Mouse (Mus musculus) forebrain, embryonic 16.5 days (tissue): ENCODE measurements around the gene Nfatc4. TPM values are rescaled to one million over a fixed set of nuclear protein-coding genes. Genes with fewer than 3 reads are reported as not detected.

Experiments used
- ATAC-seq: fragments of 200-750 bp; cut with Nextera tagmentation; 2 replicates; pipeline ENCODE4 v1.8.0; 2017; ENCODE audit warnings: mild to moderate bottlenecking, moderate library complexity
- H3K27ac ChIP-seq: fragments of 300-500 bp; sonication (generic); 2 replicates; pipeline ENCODE4 v1.5.1; 2014; ENCODE audit warnings: low read length, control low read depth
- H3K27me3 ChIP-seq: fragments of 300-500 bp; sonication (generic); replicated peaks from 2 replicates; pipeline ENCODE4 v1.6.1; 2014; ENCODE audit warnings: low read length; ENCODE audit not compliant: control insufficient read depth, insufficient read depth
- H3K36me3 ChIP-seq: fragments of 300-500 bp; sonication (generic); 2 replicates; pipeline ENCODE4 v1.6.1; 2014; ENCODE audit not compliant: control insufficient read depth, insufficient read depth
- H3K4me1 ChIP-seq: fragments of 300-500 bp; sonication (generic); replicated peaks from 2 replicates; pipeline ENCODE4 v1.6.1; 2014; ENCODE audit warnings: low read length; ENCODE audit not compliant: control insufficient read depth, insufficient read depth
- H3K4me2 ChIP-seq: fragments of 300-500 bp; sonication (generic); 2 replicates; pipeline ENCODE4 v1.6.1; 2014; ENCODE audit warnings: mild to moderate bottlenecking, low read length, control low read depth
- H3K4me3 ChIP-seq: fragments of 300-500 bp; sonication (generic); replicated peaks from 2 replicates; pipeline ENCODE4 v1.5.1; 2014; ENCODE audit warnings: mild to moderate bottlenecking, low read length, control low read depth
- H3K9ac ChIP-seq: fragments of 300-500 bp; sonication (generic); replicated peaks from 2 replicates; pipeline ENCODE4 v1.6.1; 2014; ENCODE audit warnings: low read depth, low read length, control low read depth
- H3K9me3 ChIP-seq: fragments of 300-500 bp; sonication (generic); 2 replicates; pipeline ENCODE4 v1.6.1; 2016; ENCODE audit warnings: low read length; ENCODE audit not compliant: control insufficient read depth
- WGBS: fragments of 180-500 bp; shearing (Covaris S2); extraction: QIAGEN DNeasy Blood & Tissue Kit; methylation state at CpG from one replicate; pipeline ENCODE4 v1.1.7; 2014; 5-methylcytosine and 5-hydroxymethylcytosine counted together
- polyA plus RNA-seq: library from polyadenylated mRNA; unstranded; fragments of >200 nt; fragmentation: Nextera tagmentation; extraction: Ambion mirVana; gene quantifications from 2 replicates; pipeline ENCODE4 v1.2.1, GENCODE M21; 2015

Gene Nfatc4
- polyA plus RNA-seq, 1 experiment from 2014 or later, result 12.3 TPM

- peak overlapping the region; percentile 50 for H3K4me3 ChIP-seq
Measured at GRCm38 (mm10) chr14:55826551-55827340, 3.8 kb downstream of the Nfatc4 start.

DNA sequence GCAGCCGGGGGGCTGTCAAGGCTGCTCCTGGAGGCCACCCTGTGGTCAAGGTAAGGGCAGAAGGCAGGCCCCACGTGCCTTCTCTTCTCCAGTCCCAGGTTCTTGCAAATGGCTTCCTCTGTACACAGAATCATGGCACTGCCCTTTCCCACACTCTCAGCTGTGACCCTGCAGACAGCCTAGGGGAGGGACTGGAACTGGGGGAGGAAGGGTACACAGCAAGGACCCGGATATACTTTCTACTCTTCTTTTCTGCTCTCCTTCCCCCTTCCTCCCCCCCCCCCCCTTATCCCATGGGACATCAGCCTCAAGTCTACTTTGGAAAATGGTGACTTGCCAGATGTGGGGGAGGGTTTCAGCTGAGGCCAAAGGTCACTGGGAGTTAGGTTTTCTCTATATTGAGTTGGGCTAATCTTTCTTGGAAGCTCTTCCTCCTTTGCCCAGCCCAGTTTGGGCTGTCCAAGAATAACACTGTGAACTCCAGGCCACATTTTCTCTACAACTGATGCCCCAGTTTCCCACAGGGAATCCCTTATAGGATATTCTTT is 5.8 kb downstream of the Nfatc4 start:
- Histone ChIP-seq H3K36me3 (no peaks in the 10 kb centered on the region), H3K4me1 (peaks cover 30% of the 10 kb centered on the region), H3K27ac (no peak overlapping the region), H3K9me3 (no peaks in the 10 kb centered on the region), H3K27me3 (no peaks in the 10 kb centered on the region), H3K4me3 (no peak overlapping the region), H3K4me2 (no peak overlapping the region), H3K9ac (no peak overlapping the region)
- 53% methylated on average over 3 of the region's 3 CpGs for WGBS
- ATAC-seq, result no peak

More at GRCm38 (mm10) chr14:55826551-55827340, 3.8 kb downstream of the Nfatc4 start:
- Histone ChIP-seq H3K4me1 (peaks cover 31% of the 10 kb centered on the region), H3K27ac (no peak overlapping the region), H3K9me3 (no peaks in the 10 kb centered on the region), H3K27me3 (no peaks in the 10 kb centered on the region), H3K36me3 (no peaks in the 10 kb centered on the region), H3K4me2 (peak overlapping the region; percentile 69), H3K9ac (peak overlapping the region; percentile 43)
- WGBS, result 8% methylated on average over 41 of the region's 41 CpGs
- ATAC-seq, result 0 out of 2 replicates have a peak, but pooled peaks have one; percentile 1

DNA sequence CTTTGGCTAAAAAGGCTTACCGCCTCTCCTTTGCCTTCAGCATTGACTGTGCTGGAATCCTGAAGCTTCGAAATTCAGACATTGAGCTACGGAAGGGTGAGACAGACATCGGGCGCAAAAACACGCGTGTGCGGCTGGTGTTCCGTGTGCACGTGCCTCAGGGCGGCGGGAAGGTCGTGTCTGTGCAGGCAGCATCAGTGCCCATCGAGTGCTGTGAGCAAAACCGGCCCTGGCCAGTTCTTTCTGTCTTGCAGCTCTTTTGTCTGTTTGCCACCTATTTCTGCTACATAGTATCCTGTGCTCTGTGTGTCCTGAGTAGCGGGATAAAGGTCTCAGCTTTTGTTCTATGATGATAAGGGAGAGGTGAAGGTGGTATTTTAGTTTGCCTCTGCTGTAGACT is 6.9 kb downstream of the Nfatc4 start:
- 91% methylated on average over 16 of the region's 16 CpGs for WGBS
- no peak for ATAC-seq
- Histone ChIP-seq H3K9ac (no peak overlapping the region), H3K27ac (no peak overlapping the region), H3K27me3 (no peaks in the 10 kb centered on the region), H3K9me3 (no peaks in the 10 kb centered on the region), H3K4me1 (peaks cover 20% of the 10 kb centered on the region), H3K4me2 (no peak overlapping the region), H3K4me3 (no peak overlapping the region), H3K36me3 (no peaks in the 10 kb centered on the region)

- H3K4me2 ChIP-seq, result no peak overlapping the region
- H3K4me1 ChIP-seq, result peaks cover 15% of the 10 kb centered on the region
- H3K4me3 ChIP-seq, result no peak overlapping the region
- H3K9ac ChIP-seq, result no peak overlapping the region
- no peaks in the 10 kb centered on the region for H3K9me3 ChIP-seq
- no peak for ATAC-seq
- H3K27ac ChIP-seq, result no peak overlapping the region
- H3K27me3 ChIP-seq, result no peaks in the 10 kb centered on the region
- H3K36me3 ChIP-seq, result no peaks in the 10 kb centered on the region
- 90% methylated on average over 4 of the region's 4 CpGs for WGBS
Measured at GRCm38 (mm10) chr14:55830331-55830730, 7.4 kb downstream of the Nfatc4 start.

DNA sequence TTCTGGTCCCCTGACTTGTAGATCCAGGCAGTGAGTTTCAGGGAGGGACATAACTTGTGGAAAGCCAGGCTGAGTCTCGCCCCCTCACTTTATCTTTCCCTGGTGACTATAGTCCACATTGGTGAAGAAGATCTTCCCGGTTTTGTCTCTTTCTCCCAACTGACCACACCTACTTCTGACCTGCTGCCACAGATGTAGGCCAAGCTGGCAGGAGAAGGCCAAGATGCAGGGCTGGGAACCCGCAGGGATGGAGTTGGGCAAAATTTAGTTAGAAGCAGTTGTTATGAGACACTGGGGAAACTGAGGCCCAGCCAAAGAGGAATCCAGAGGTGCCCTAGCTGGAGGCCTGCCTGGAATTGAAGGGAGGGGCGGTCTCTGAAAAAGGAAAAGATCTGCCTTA is 10.2 kb downstream of the Nfatc4 start:
- no peaks in the 10 kb centered on the region for H3K36me3 ChIP-seq
- no peak for ATAC-seq
- H3K4me2 ChIP-seq, result no peak overlapping the region
- 90% methylated on average over 4 of the region's 4 CpGs for WGBS
- H3K27me3 ChIP-seq, result no peaks in the 10 kb centered on the region
- H3K4me3 ChIP-seq, result no peak overlapping the region
- no peaks in the 10 kb centered on the region for H3K9me3 ChIP-seq
- no peak overlapping the region for H3K9ac ChIP-seq
- H3K4me1 ChIP-seq, result no peaks in the 10 kb centered on the region
- H3K27ac ChIP-seq, result no peak overlapping the region

GRCm38 (mm10) chr14:55834808-55835533 is 12.0 kb downstream of the Nfatc4 start:
- H3K9ac ChIP-seq, result no peak overlapping the region
- H3K4me1 ChIP-seq, result no peaks in the 10 kb centered on the region
- no peak overlapping the region for H3K4me2 ChIP-seq
- no peak overlapping the region for H3K27ac ChIP-seq
- H3K27me3 ChIP-seq, result no peaks in the 10 kb centered on the region
- no peaks in the 10 kb centered on the region for H3K36me3 ChIP-seq
- no peaks in the 10 kb centered on the region for H3K9me3 ChIP-seq
- H3K4me3 ChIP-seq, result no peak overlapping the region
- 75% methylated on average over 5 of the region's 5 CpGs for WGBS
- no peak for ATAC-seq

GRCm38 (mm10) chr14:55838312-55838711 is 15.4 kb downstream of the Nfatc4 start:
- H3K27me3 ChIP-seq, result no peaks in the 10 kb centered on the region
- no peak overlapping the region for H3K9ac ChIP-seq
- H3K4me1 ChIP-seq, result no peaks in the 10 kb centered on the region
- no peak for ATAC-seq
- H3K4me3 ChIP-seq, result no peak overlapping the region
- WGBS, result 83% methylated on average over 5 of the region's 5 CpGs
- H3K9me3 ChIP-seq, result no peaks in the 10 kb centered on the region
- no peaks in the 10 kb centered on the region for H3K36me3 ChIP-seq
- no peak overlapping the region for H3K4me2 ChIP-seq
- no peak overlapping the region for H3K27ac ChIP-seq

DNA sequence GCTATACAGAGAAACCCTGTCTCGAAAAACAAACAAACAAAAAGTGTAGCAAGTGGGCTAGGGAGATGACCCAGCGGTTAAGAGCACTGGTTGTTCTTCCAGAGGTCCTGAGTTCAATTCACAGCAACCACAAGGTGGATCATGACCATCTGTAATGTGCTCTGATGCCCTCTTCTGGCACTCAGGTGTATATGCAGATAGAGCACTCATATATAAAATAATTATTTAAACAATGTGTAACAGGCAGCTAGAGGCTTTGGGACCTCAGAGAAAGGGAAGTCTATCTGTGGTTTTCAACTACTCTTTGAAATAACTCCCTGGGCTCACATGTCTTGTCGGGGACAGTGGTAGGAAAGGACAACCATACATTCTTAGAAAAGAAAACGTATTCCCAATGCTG is 15.8 kb downstream of the Nfatc4 start:
- WGBS, result 89% methylated on average over 4 of the region's 4 CpGs
- Histone ChIP-seq H3K36me3 (no peaks in the 10 kb centered on the region), H3K4me2 (no peak overlapping the region), H3K9me3 (no peaks in the 10 kb centered on the region), H3K4me3 (no peak overlapping the region), H3K27me3 (no peaks in the 10 kb centered on the region), H3K9ac (no peak overlapping the region), H3K4me1 (no peaks in the 10 kb centered on the region), H3K27ac (no peak overlapping the region)
- ATAC-seq, result no peak

DNA sequence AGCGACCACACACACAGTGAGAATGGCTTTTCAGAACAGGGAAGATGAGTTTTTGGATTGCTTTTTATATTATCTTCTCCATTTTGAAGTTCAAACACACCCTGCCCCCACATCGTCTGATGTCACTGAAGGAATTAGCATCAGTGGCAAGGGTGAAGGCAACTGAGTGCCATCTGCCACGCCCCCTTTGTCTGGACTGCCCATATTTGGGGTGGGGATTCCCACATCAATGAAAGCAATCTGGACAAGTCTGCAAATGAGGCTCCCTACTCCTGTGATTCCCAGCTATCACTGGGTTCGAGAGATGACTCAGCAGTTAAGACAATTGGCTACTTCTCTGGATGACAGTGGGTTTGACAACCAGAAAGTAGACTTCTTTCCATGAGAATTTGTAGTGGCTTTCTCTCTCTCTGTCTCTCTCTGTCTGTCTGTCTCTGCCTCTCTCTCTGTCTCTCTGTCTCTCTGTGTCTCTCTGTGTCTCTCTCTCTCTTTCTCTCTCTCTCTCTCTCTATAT is 18.0 kb downstream of the Nfatc4 start:
- 68% methylated on average over 4 of the region's 4 CpGs for WGBS
- Histone ChIP-seq H3K4me1 (no peaks in the 10 kb centered on the region), H3K9me3 (no peaks in the 10 kb centered on the region), H3K36me3 (no peaks in the 10 kb centered on the region), H3K4me3 (no peak overlapping the region), H3K27me3 (no peaks in the 10 kb centered on the region), H3K9ac (no peak overlapping the region), H3K4me2 (no peak overlapping the region), H3K27ac (no peak overlapping the region)
- ATAC-seq, result no peak
